Mouse (Mus musculus) liver, postnatal 0 days (tissue): ENCODE results near the gene Dlgap4.

Experiments used
- CTCF ChIP-seq: sonication (generic); IDR thresholded peaks from 2 replicates; pipeline ENCODE4 v1.5.1; 2016; ENCODE audit warnings: antibody characterized with exemption, low read depth
- EP300 ChIP-seq: IDR thresholded peaks from 2 replicates; pipeline ENCODE4 v1.6.1; 2016; ENCODE audit warnings: antibody characterized with exemption, low read depth, mild to moderate bottlenecking

- TF ChIP-seq CTCF = peak; percentile 85
- no peak for TF ChIP-seq EP300
Measured at GRCm38 (mm10) chr2:156809579-156809978, 196.1 kb downstream of the Dlgap4 start.
